Mouse (Mus musculus): Measurements from ENCODE around the gene Rps29.

GRCm38 (mm10) chr12:69156436-69156835 is 2.5 kb downstream of the Rps29 start:
- no peak for TF ChIP-seq CTCF (IDR thresholded peaks at IDR 0.05; ENCODE audit: borderline replicate concordance, insufficient read depth, low read length)
- TF ChIP-seq POLR2A (IDR thresholded peaks at IDR 0.05; ENCODE audit: low read depth, low read length): no peak; the same call in none of the 2 replicates
